12 mouse cellular contexts compared by ENCODE assay signal in genomic region chr12:5682182-5682581, GRCm38 (mm10).
"Had no signal": no experiment of that assay in that cellular context is flagged by ENCODE, and none has a peak within 500 bp of the region (broad histone marks: within the 10 kb centered on the region; RNA-seq: fewer than 3 reads in every experiment).

No protein-coding gene starts in this region.

- H3K9me3 ChIP-seq: stomach, embryonic 15.5 days had no signal

- H3K4me1 ChIP-seq: stomach, embryonic 15.5 days had no signal

- H3K4me2 ChIP-seq: stomach, embryonic 15.5 days had no signal

- H3K4me3 ChIP-seq: layer of hippocampus, adult 2 months; stomach, embryonic 15.5 days had no signal

- H3K27me3 ChIP-seq: stomach, embryonic 15.5 days had no signal

- H3K36me3 ChIP-seq: stomach, embryonic 15.5 days had no signal

- DNase-seq: kidney, adult 18-20 months; kidney, postnatal 10 days; kidney, postnatal 4 days; left cerebral cortex, postnatal 4 days; lung, adult 18-20 months; right cerebral cortex, postnatal 14 days; thymus, adult 2 months; thymus, postnatal 25 days had no signal

- H3K27ac ChIP-seq: layer of hippocampus, adult 2 months; liver, embryonic 14.5 days; stomach, embryonic 15.5 days had no signal

- ATAC-seq: midbrain, embryonic 16.5 days had no signal

- H3K9ac ChIP-seq: liver, embryonic 14.5 days; stomach, embryonic 15.5 days had no signal
